Mouse (Mus musculus) lung, embryonic 14.5 days (tissue): ENCODE data around the gene Slc8b1. TPM values are rescaled to one million over a fixed set of nuclear protein-coding genes. Genes with fewer than 3 reads are reported as not detected.

Source experiments
- ATAC-seq: fragments of 200-750 bp; cut with Nextera tagmentation; 2 replicates; pipeline ENCODE4 v1.8.0; 2017; ENCODE audit warnings: mild to moderate bottlenecking, moderate TSS enrichment, moderate library complexity; ENCODE audit not compliant: insufficient read depth
- DNase-seq: peaks from one replicate; pipeline ENCODE4 v3.0.0-alpha.2; 2015
- H3K27ac ChIP-seq: fragments of 300-500 bp; sonication (generic); 2 replicates; pipeline ENCODE4 v1.5.1; 2014; ENCODE audit warnings: low read depth, mild to moderate bottlenecking, moderate library complexity
- H3K27me3 ChIP-seq: fragments of 300-500 bp; sonication (generic); 2 replicates; pipeline ENCODE4 v1.6.1; 2014; ENCODE audit warnings: low read length, control low read depth; ENCODE audit not compliant: insufficient read depth
- H3K36me3 ChIP-seq: fragments of 300-500 bp; sonication (generic); 2 replicates; pipeline ENCODE4 v1.6.1; 2014; ENCODE audit warnings: control low read depth; ENCODE audit not compliant: insufficient read depth
- H3K4me1 ChIP-seq: fragments of 300-500 bp; sonication (generic); 2 replicates; pipeline ENCODE4 v1.6.1; 2014; ENCODE audit warnings: antibody characterized with exemption, control low read depth; ENCODE audit not compliant: insufficient read depth
- H3K4me2 ChIP-seq: fragments of 300-500 bp; sonication (generic); 2 replicates; pipeline ENCODE4 v1.6.1; 2014; ENCODE audit warnings: mild to moderate bottlenecking
- H3K4me3 ChIP-seq: fragments of 300-500 bp; sonication (generic); 2 replicates; pipeline ENCODE4 v1.5.1; 2014; ENCODE audit warnings: low read depth, low read length
- H3K9ac ChIP-seq: fragments of 300-500 bp; sonication (generic); 2 replicates; pipeline ENCODE4 v1.6.1; 2014
- H3K9me3 ChIP-seq: fragments of 300-500 bp; sonication (generic); 2 replicates; pipeline ENCODE4 v1.6.1; 2016; ENCODE audit warnings: low read depth, low read length, control low read depth
- CTCF ChIP-seq: IDR thresholded peaks from 2 replicates; pipeline ENCODE4 v1.5.1; 2016; ENCODE audit warnings: antibody characterized with exemption, low read depth
- WGBS: fragments of 180-500 bp; shearing (Covaris S2); extraction: QIAGEN DNeasy Blood & Tissue Kit; methylation state at CpG from one replicate; pipeline ENCODE4 v1.1.7; 2014; 5-methylcytosine and 5-hydroxymethylcytosine counted together
- polyA plus RNA-seq: library from polyadenylated mRNA; unstranded; fragments of >200 nt; fragmentation: Nextera tagmentation; extraction: Ambion mirVana; gene quantifications from 2 replicates; pipeline ENCODE4 v1.2.1, GENCODE M21; 2014

Slc8b1 gene
- polyA plus RNA-seq, 1 experiment from 2014 or later, result 3.6 TPM

DNA sequence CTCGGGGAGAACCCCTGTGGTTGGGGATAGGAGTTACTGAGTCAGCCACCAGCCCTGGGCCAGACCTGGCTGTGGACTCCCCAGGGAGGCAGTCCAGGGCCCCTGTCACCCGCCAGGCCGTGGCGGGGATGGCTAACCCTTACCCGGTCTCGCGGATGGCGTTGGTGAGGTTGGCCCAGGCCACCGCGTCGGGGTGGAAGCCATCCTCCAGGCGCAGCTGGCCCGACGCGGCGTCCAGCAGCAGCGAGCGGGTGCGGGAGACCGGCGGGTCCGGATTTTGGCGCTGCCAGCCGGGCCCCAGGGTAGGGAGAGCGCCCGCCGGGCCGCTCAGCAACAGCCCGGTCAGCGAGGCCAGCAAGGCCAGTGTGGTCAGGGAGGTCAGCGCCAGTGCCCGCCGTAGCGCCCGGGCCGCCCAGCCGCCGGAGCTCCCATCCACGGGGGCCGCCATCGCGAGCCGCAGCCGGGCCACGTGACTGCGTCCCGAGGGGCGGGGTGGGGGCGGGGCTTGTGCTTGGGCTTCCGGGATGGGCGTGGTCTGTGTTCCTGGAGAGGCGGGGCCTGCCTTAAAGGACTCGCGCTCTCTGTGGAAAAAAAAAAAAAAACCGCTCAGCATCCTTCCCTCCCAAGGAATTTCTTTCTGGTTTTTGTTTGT lies 7.7 kb upstream of the Slc8b1 start, which contains the start of gene Plbd2:
TSS of gene Plbd2 (minus strand) at position 482 of the 652 bp plus-strand sequence.
- WGBS, result under 1% methylated on average over 55 of the region's 55 CpGs
- peak within 1 kb of the TSS; percentile 98 for H3K4me2 ChIP-seq
- H3K27me3 ChIP-seq, result no peaks in the 10 kb centered on the region
- H3K9me3 ChIP-seq, result no peaks in the 10 kb centered on the region
- H3K27ac ChIP-seq, result no peak within 1 kb of the TSS
- DNase-seq (peak; percentile 96), ATAC-seq (peak; percentile 69)
- no peak for TF ChIP-seq CTCF
- H3K4me1 ChIP-seq, result peaks cover 10% of the 10 kb centered on the region; the same call in 1 of the 2 replicates
- H3K9ac ChIP-seq, result peak within 1 kb of the TSS; percentile 87
- H3K4me3 ChIP-seq, result peak within 1 kb of the TSS; percentile 93
- no peaks in the 10 kb centered on the region for H3K36me3 ChIP-seq

DNA sequence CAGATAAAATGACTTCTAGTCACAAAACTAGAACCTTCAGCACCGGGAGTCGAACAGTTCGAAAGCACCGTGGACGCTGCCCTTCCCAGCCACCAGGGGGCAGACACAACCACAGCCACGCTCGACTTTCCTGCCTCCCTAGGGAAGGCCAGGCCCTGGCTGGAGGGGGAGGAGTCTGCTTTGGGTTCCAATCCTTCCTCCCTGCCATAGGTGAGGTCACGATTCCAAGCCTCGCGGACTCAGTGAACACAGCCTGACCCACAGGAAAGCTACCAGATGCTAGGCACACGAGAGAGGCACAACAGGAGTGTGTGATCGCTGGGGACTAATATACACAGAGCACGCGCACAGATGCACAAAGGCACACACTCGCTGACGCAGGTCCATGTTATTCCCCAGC lies 5.6 kb upstream of the Slc8b1 start:
- 0 out of 2 replicates have a peak, but pooled peaks have one; percentile 6 for ATAC-seq

DNA sequence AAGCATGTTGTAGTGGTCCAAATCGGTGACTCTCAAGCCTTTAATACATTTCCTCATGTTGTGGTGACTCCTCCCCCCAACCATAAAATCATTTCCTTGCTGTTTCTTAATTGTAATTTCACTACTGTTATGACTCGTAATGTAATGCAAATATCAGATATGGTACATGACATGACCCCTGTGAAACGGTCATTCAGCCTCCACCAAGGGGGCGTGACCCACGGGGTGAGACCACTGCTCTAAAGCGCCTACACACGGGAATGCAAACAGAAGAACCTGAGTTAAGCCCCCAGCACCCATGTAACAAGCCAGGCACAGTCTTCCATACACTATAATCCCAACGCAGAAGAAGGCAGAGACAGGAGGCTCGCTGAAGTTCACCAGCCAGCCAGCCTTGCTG lies 5.2 kb upstream of the Slc8b1 start:
- no peak overlapping the region for H3K9ac ChIP-seq
- DNase-seq (no peak), ATAC-seq (no peak)
- no peaks in the 10 kb centered on the region for H3K27me3 ChIP-seq
- H3K4me1 ChIP-seq, result peaks cover 13% of the 10 kb centered on the region; the same call in 1 of the 2 replicates
- no peak overlapping the region for H3K27ac ChIP-seq
- peak overlapping the region; percentile 36; the same call in 1 of the 2 replicates for H3K4me2 ChIP-seq
- TF ChIP-seq CTCF, result no peak
- no peaks in the 10 kb centered on the region for H3K36me3 ChIP-seq
- no peaks in the 10 kb centered on the region for H3K9me3 ChIP-seq
- 62% methylated on average over 9 of the region's 9 CpGs for WGBS
- no peak overlapping the region for H3K4me3 ChIP-seq

More for the DNA sequence above, 5.6 kb upstream of the Slc8b1 start:
- Histone ChIP-seq H3K36me3 (no peaks in the 10 kb centered on the region), H3K4me3 (no peak overlapping the region), H3K9ac (no peak overlapping the region), H3K27ac (no peak overlapping the region), H3K4me1 (peaks cover 10% of the 10 kb centered on the region; the same call in 1 of the 2 replicates), H3K4me2 (peak overlapping the region; percentile 36; the same call in 1 of the 2 replicates), H3K9me3 (no peaks in the 10 kb centered on the region), H3K27me3 (no peaks in the 10 kb centered on the region)
- WGBS, result 20% methylated on average over 16 of the region's 16 CpGs
- peak; percentile 96 for TF ChIP-seq CTCF
- DNase-seq, result peak; percentile 85

DNA sequence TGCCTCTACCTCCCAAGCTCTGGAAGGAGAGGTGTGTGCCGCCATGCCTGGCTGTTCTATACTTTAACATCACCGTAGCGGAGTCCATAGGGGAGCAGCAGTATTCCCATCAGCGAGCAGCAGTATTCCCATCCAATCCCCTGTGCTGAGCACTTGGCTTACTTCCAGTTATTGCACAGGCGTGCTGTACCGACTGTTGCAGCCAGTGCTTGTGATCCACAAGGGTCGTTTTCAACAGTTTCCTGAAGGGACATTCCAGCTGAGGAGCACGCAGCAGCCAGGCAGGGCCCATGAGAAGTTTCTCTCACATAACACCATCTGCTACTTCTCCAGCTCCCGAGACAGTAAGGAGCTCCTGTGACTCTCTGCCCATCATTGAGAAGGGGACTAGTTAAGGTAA lies 4.5 kb upstream of the Slc8b1 start:
- H3K9ac ChIP-seq, result no peak overlapping the region
- H3K27ac ChIP-seq, result no peak overlapping the region
- peak; percentile 80 for DNase-seq
- no peak for TF ChIP-seq CTCF
- H3K4me3 ChIP-seq, result no peak overlapping the region
- peaks cover 13% of the 10 kb centered on the region; the same call in 1 of the 2 replicates for H3K4me1 ChIP-seq
- no peak overlapping the region for H3K4me2 ChIP-seq
- no peaks in the 10 kb centered on the region for H3K27me3 ChIP-seq
- H3K36me3 ChIP-seq, result no peaks in the 10 kb centered on the region
- no peaks in the 10 kb centered on the region for H3K9me3 ChIP-seq
- 38% methylated on average over 9 of the region's 9 CpGs for WGBS
- no peak for ATAC-seq

DNA sequence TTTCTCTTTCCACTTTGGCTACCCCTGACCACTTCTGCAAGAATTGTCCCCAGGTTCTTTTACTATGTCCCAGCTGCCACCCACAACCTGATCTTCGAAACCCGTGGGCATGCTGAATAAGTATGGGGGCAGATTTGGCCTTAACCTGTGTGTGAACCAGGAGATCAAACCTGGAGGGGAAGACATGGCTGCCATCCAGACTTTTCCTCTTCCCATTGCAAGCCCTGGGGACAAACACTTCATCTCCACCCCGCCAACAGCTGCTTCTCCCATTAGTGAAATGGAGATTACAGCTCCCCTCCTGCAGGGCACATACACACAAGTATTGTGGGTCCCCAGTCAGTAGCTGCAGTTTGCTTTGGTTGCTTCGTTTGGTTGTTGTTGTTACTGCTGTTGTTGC lies 3.7 kb upstream of the Slc8b1 start:
- Histone ChIP-seq H3K4me2 (no peak overlapping the region), H3K9ac (no peak overlapping the region), H3K9me3 (no peaks in the 10 kb centered on the region), H3K27ac (no peak overlapping the region), H3K4me3 (no peak overlapping the region), H3K36me3 (no peaks in the 10 kb centered on the region), H3K4me1 (peaks cover 9% of the 10 kb centered on the region; the same call in 1 of the 2 replicates), H3K27me3 (no peaks in the 10 kb centered on the region)
- DNase-seq (peak; percentile 24), ATAC-seq (no peak)
- no peak for TF ChIP-seq CTCF
- 50% methylated on average over 4 of the region's 4 CpGs for WGBS

DNA sequence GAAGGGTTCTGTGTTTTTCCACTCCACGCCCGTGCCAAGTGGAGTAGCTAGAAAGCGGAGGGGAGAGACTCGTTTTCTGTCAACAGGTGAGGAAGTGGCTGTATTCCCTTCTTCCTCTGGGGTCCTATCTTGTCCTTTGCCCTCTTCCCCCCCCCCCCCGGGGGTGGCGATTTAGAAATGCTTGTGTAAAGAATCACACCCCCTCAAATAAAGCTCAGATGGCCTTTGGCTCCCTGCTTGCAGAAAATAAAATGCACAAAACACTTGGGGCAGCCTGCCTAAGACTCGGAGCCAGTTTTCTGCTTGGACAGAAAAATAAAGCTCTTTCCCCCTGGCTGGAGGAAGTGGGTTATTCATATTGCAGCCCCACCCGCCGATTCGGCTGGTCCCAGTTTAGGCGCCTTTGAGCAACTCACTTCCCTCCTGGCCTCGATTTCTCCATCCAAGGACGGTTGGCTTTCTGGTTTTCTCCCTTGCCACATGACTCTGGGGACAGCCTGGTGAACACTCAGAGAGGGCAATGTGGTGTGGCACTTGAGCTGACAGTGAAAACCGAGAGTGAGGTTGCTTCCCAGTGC lies 764 bp downstream of the Slc8b1 start:
- no peak for TF ChIP-seq CTCF
- 20% methylated on average over 14 of the region's 14 CpGs for WGBS
- ATAC-seq, result 0 out of 2 replicates have a peak, but pooled peaks have one; percentile 0
- H3K4me3 ChIP-seq, result peak overlapping the region; percentile 51
- H3K9ac ChIP-seq, result peak overlapping the region; percentile 1
- no peak overlapping the region for H3K27ac ChIP-seq
- peaks cover 14% of the 10 kb centered on the region for H3K4me1 ChIP-seq
- no peaks in the 10 kb centered on the region for H3K27me3 ChIP-seq
- no peaks in the 10 kb centered on the region for H3K9me3 ChIP-seq
- peak overlapping the region; percentile 74 for H3K4me2 ChIP-seq
- DNase-seq, result peak; percentile 30
- H3K36me3 ChIP-seq, result no peaks in the 10 kb centered on the region

DNA sequence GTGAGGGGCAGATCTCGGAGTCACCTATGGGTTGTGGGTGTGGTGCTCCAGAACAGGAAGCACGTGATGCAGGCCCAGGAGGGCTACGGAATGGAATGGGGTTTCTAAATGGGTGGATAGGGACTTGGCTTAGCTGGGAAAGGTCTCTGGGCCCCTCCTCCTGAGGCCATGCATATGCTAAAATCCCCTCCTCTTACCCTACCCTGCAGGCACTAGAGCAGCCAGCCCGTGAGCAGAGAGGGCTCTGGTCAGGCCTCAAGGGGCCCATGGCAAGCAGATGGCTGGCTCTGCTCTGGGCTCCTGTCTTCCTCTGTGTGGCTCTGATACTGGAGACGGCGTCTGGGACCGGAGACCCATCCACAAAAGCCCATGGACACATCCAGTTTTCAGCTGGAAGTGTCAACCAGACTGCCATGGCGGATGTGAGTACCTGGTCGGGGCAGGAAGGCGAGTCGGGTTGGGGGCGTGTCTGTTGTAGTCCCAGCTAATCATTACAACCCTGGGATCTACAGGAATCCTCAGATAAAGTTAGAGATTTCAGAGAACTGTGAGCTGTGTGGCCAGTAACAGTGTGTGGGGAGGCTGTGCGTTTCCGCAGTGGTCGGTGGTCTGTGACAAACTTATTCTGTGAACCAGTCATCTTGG lies 2.1 kb downstream of the Slc8b1 start:
- H3K4me3 ChIP-seq, result no peak overlapping the region
- 59% methylated on average over 15 of the region's 15 CpGs for WGBS
- no peak for DNase-seq
- H3K4me1 ChIP-seq, result peaks cover 14% of the 10 kb centered on the region
- TF ChIP-seq CTCF, result no peak
- no peaks in the 10 kb centered on the region for H3K36me3 ChIP-seq
- no peak for ATAC-seq
- no peak overlapping the region for H3K27ac ChIP-seq
- no peak overlapping the region for H3K4me2 ChIP-seq
- no peaks in the 10 kb centered on the region for H3K27me3 ChIP-seq
- H3K9me3 ChIP-seq, result no peaks in the 10 kb centered on the region
- H3K9ac ChIP-seq, result no peak overlapping the region
